Mouse (Mus musculus): ENCODE measurements at regions not wholly inside any gene's neighbourhood (a gene's known extent, or its start where the extent isn't known, plus 50 kb on each side); places are given as distances from the start of the nearest gene placed in this dataset.
"Not testable (repeated sequence)": the region's sequence is repeated elsewhere in the genome, so short reads cannot be mapped to it uniquely, and the experiment has no call there.

- DNase-seq = no peak
Measured at GRCm38 (mm10) chr1:137289456-137289855, 329.2 kb upstream of the Nr5a2 start.

GRCm38 (mm10) chr1:137283291-137283690 is 323.0 kb upstream of the Nr5a2 start:
- DNase-seq = no peak

GRCm38 (mm10) chr1:137282457-137282856 is 322.2 kb upstream of the Nr5a2 start:
- DNase-seq = peak; percentile 30

GRCm38 (mm10) chr1:137280391-137281386 is 320.4 kb upstream of the Nr5a2 start:
- DNase-seq = no peak

GRCm38 (mm10) chr1:137279981-137280380 is 319.7 kb upstream of the Nr5a2 start:
- no peak for DNase-seq

GRCm38 (mm10) chr1:137270659-137271612 is 310.7 kb upstream of the Nr5a2 start:
- no peak for DNase-seq

- DNase-seq = no peak
Measured at GRCm38 (mm10) chr1:137262806-137263370, 302.6 kb upstream of the Nr5a2 start.

- DNase-seq = no peak
Measured at GRCm38 (mm10) chr1:137262121-137262525, 301.9 kb upstream of the Nr5a2 start.

- no peak for DNase-seq
Measured at GRCm38 (mm10) chr1:137256294-137256693, 296.0 kb upstream of the Nr5a2 start.

GRCm38 (mm10) chr1:137255041-137255440 is 294.8 kb upstream of the Nr5a2 start:
- no peak for DNase-seq

GRCm38 (mm10) chr1:137254634-137255033 is 294.4 kb upstream of the Nr5a2 start:
- no peak for DNase-seq

GRCm38 (mm10) chr1:137227098-137227485 is 266.8 kb upstream of the Nr5a2 start:
- no peak for DNase-seq

- DNase-seq = peak; percentile 22
Measured at GRCm38 (mm10) chr1:137226479-137227097, 266.3 kb upstream of the Nr5a2 start.

- DNase-seq = peak; percentile 17
Measured at GRCm38 (mm10) chr1:137225418-137225817, 265.2 kb upstream of the Nr5a2 start.

GRCm38 (mm10) chr1:137223052-137223451 is 262.8 kb upstream of the Nr5a2 start:
- no peak for DNase-seq

- peak; percentile 4 for DNase-seq
Measured at GRCm38 (mm10) chr1:137221087-137222057, 261.1 kb upstream of the Nr5a2 start.

- DNase-seq = no peak
Measured at GRCm38 (mm10) chr1:137220226-137220625, 260.0 kb upstream of the Nr5a2 start.

GRCm38 (mm10) chr1:137218611-137219010 is 258.4 kb upstream of the Nr5a2 start:
- DNase-seq = no peak

GRCm38 (mm10) chr1:137218096-137218495 is 257.8 kb upstream of the Nr5a2 start:
- DNase-seq = no peak

GRCm38 (mm10) chr1:137217206-137217605 is 257.0 kb upstream of the Nr5a2 start:
- no peak for DNase-seq

GRCm38 (mm10) chr1:137214328-137214727 is 254.1 kb upstream of the Nr5a2 start:
- DNase-seq = not testable (repeated sequence)

Data from lung, postnatal 14 days (tissue).